Mouse (Mus musculus): ENCODE results near the gene Art2b. TPM values are rescaled to one million over a fixed set of nuclear protein-coding genes. Genes with fewer than 3 reads are reported as not detected.
"Not testable (repeated sequence)": the region's sequence is repeated elsewhere in the genome, so short reads cannot be mapped to it uniquely, and the experiment has no call there.

The Art2b gene
- not detected in 2 replicates for polyA plus RNA-seq (2014; fragmentation: Nextera tagmentation; extraction: Ambion mirVana)

GRCm38 (mm10) chr7:101585408-101585807 is at the start of gene Art2b:
Art2b (minus strand) TSS chr7:101585600.
- ATAC-seq (ENCODE audit: low read depth), result no peak
- Histone ChIP-seq H3K4me3 (ENCODE audit: low read depth, low read length) (no peak within 1 kb of the TSS), H3K4me2 (ENCODE audit: low read depth, low read length) (no peak within 1 kb of the TSS), H3K27ac (replicated peaks; ENCODE audit: low read depth, low read length) (no peak within 1 kb of the TSS), H3K9ac (ENCODE audit: low read depth, low read length) (no peak within 1 kb of the TSS), H3K36me3 (ENCODE audit: control insufficient read depth, insufficient read depth, low read length) (no peaks in the 10 kb centered on the region), H3K4me1 (ENCODE audit: control insufficient read depth, insufficient read depth, low read length) (no peaks in the 10 kb centered on the region), H3K27me3 (replicated peaks; ENCODE audit: control insufficient read depth, insufficient read depth, low read length) (no peaks in the 10 kb centered on the region), H3K9me3 (ENCODE audit: control insufficient read depth, low read length) (no peaks in the 10 kb centered on the region)
- 81% methylated on average over 5 of the region's 5 CpGs for WGBS
- DNase-seq (ENCODE audit: low spot score), result no peak

- Histone ChIP-seq H3K9me3 (ENCODE audit: control insufficient read depth, low read length) (no peaks in the 10 kb centered on the region), H3K4me2 (ENCODE audit: low read depth, low read length) (no peak overlapping the region), H3K27me3 (replicated peaks; ENCODE audit: control insufficient read depth, insufficient read depth, low read length) (no peaks in the 10 kb centered on the region), H3K4me3 (ENCODE audit: low read depth, low read length) (no peak overlapping the region), H3K4me1 (ENCODE audit: control insufficient read depth, insufficient read depth, low read length) (no peaks in the 10 kb centered on the region), H3K27ac (replicated peaks; ENCODE audit: low read depth, low read length) (no peak overlapping the region), H3K36me3 (ENCODE audit: control insufficient read depth, insufficient read depth, low read length) (no peaks in the 10 kb centered on the region), H3K9ac (ENCODE audit: low read depth, low read length) (no peak overlapping the region)
- no peak for ATAC-seq (ENCODE audit: low read depth)
- WGBS, result 77% methylated on average over 4 of the region's 4 CpGs
- no peak for DNase-seq (ENCODE audit: low spot score)
Measured at GRCm38 (mm10) chr7:101634513-101634912, 49.1 kb upstream of the Art2b start.

- DNase-seq (ENCODE audit: low spot score) (no peak), ATAC-seq (ENCODE audit: low read depth) (no peak)
- H3K4me3 ChIP-seq (ENCODE audit: low read depth, low read length), result no peak overlapping the region
- H3K27me3 ChIP-seq (replicated peaks; ENCODE audit: control insufficient read depth, insufficient read depth, low read length), result no peaks in the 10 kb centered on the region
- no peaks in the 10 kb centered on the region for H3K9me3 ChIP-seq (ENCODE audit: control insufficient read depth, low read length)
- WGBS, result 83% methylated on average over 8 of the region's 8 CpGs
- no peak overlapping the region for H3K4me2 ChIP-seq (ENCODE audit: low read depth, low read length)
- no peak overlapping the region for H3K9ac ChIP-seq (ENCODE audit: low read depth, low read length)
- no peaks in the 10 kb centered on the region for H3K36me3 ChIP-seq (ENCODE audit: control insufficient read depth, insufficient read depth, low read length)
- no peaks in the 10 kb centered on the region for H3K4me1 ChIP-seq (ENCODE audit: control insufficient read depth, insufficient read depth, low read length)
- no peak overlapping the region for H3K27ac ChIP-seq (replicated peaks; ENCODE audit: low read depth, low read length)
Measured at GRCm38 (mm10) chr7:101633629-101634177, 48.3 kb upstream of the Art2b start.

GRCm38 (mm10) chr7:101628481-101628880 is 43.1 kb upstream of the Art2b start:
- ATAC-seq (ENCODE audit: low read depth) (no peak), DNase-seq (ENCODE audit: low spot score) (no peak)
- H3K36me3 ChIP-seq (ENCODE audit: control insufficient read depth, insufficient read depth, low read length), result no peaks in the 10 kb centered on the region
- no peak overlapping the region for H3K4me2 ChIP-seq (ENCODE audit: low read depth, low read length)
- no peak overlapping the region for H3K4me3 ChIP-seq (ENCODE audit: low read depth, low read length)
- H3K27me3 ChIP-seq (replicated peaks; ENCODE audit: control insufficient read depth, insufficient read depth, low read length), result no peaks in the 10 kb centered on the region
- no peaks in the 10 kb centered on the region for H3K4me1 ChIP-seq (ENCODE audit: control insufficient read depth, insufficient read depth, low read length)
- no peaks in the 10 kb centered on the region for H3K9me3 ChIP-seq (ENCODE audit: control insufficient read depth, low read length)
- no peak overlapping the region for H3K9ac ChIP-seq (ENCODE audit: low read depth, low read length)
- 46% methylated on average over 2 of the region's 2 CpGs for WGBS
- H3K27ac ChIP-seq (replicated peaks; ENCODE audit: low read depth, low read length), result no peak overlapping the region

- not testable (repeated sequence) for DNase-seq (ENCODE audit: low spot score); H3K36me3 ChIP-seq (ENCODE audit: control insufficient read depth, insufficient read depth, low read length); H3K4me3 ChIP-seq (ENCODE audit: low read depth, low read length); H3K4me2 ChIP-seq (ENCODE audit: low read depth, low read length); ATAC-seq (ENCODE audit: low read depth); H3K9ac ChIP-seq (ENCODE audit: low read depth, low read length); H3K27ac ChIP-seq (replicated peaks; ENCODE audit: low read depth, low read length); H3K4me1 ChIP-seq (ENCODE audit: control insufficient read depth, insufficient read depth, low read length); H3K9me3 ChIP-seq (ENCODE audit: control insufficient read depth, low read length); H3K27me3 ChIP-seq (replicated peaks; ENCODE audit: control insufficient read depth, insufficient read depth, low read length)
- 66% methylated on average over 7 of the region's 7 CpGs for WGBS
Measured at GRCm38 (mm10) chr7:101627166-101627565, 41.8 kb upstream of the Art2b start.

GRCm38 (mm10) chr7:101624283-101624682 is 38.9 kb upstream of the Art2b start:
- DNase-seq (ENCODE audit: low spot score) (no peak), ATAC-seq (ENCODE audit: low read depth) (no peak)
- no peak overlapping the region for H3K9ac ChIP-seq (ENCODE audit: low read depth, low read length)
- no peaks in the 10 kb centered on the region for H3K27me3 ChIP-seq (replicated peaks; ENCODE audit: control insufficient read depth, insufficient read depth, low read length)
- H3K36me3 ChIP-seq (ENCODE audit: control insufficient read depth, insufficient read depth, low read length), result no peaks in the 10 kb centered on the region
- no peak overlapping the region for H3K4me2 ChIP-seq (ENCODE audit: low read depth, low read length)
- H3K4me3 ChIP-seq (ENCODE audit: low read depth, low read length), result no peak overlapping the region
- H3K9me3 ChIP-seq (ENCODE audit: control insufficient read depth, low read length), result no peaks in the 10 kb centered on the region
- no peak overlapping the region for H3K27ac ChIP-seq (replicated peaks; ENCODE audit: low read depth, low read length)
- no peaks in the 10 kb centered on the region for H3K4me1 ChIP-seq (ENCODE audit: control insufficient read depth, insufficient read depth, low read length)
- WGBS, result 73% methylated on average over 6 of the region's 6 CpGs

- not testable (repeated sequence) for H3K4me1 ChIP-seq (ENCODE audit: control insufficient read depth, insufficient read depth, low read length); H3K4me2 ChIP-seq (ENCODE audit: low read depth, low read length); H3K27ac ChIP-seq (replicated peaks; ENCODE audit: low read depth, low read length); ATAC-seq (ENCODE audit: low read depth); H3K27me3 ChIP-seq (replicated peaks; ENCODE audit: control insufficient read depth, insufficient read depth, low read length); H3K9ac ChIP-seq (ENCODE audit: low read depth, low read length); H3K9me3 ChIP-seq (ENCODE audit: control insufficient read depth, low read length); DNase-seq (ENCODE audit: low spot score); H3K4me3 ChIP-seq (ENCODE audit: low read depth, low read length); H3K36me3 ChIP-seq (ENCODE audit: control insufficient read depth, insufficient read depth, low read length)
- 82% methylated on average over 4 of the region's 4 CpGs for WGBS
Measured at GRCm38 (mm10) chr7:101621861-101622260, 36.5 kb upstream of the Art2b start.

- DNase-seq (ENCODE audit: low spot score), result peak; percentile 40
Measured at GRCm38 (mm10) chr7:101620373-101620772, 35.0 kb upstream of the Art2b start.

GRCm38 (mm10) chr7:101618273-101618672 is 32.9 kb upstream of the Art2b start:
- H3K9me3 ChIP-seq (ENCODE audit: control insufficient read depth, low read length), result no peaks in the 10 kb centered on the region
- no peak for ATAC-seq (ENCODE audit: low read depth)
- H3K27me3 ChIP-seq (replicated peaks; ENCODE audit: control insufficient read depth, insufficient read depth, low read length), result no peaks in the 10 kb centered on the region
- H3K9ac ChIP-seq (ENCODE audit: low read depth, low read length), result no peak overlapping the region
- H3K4me1 ChIP-seq (ENCODE audit: control insufficient read depth, insufficient read depth, low read length), result no peaks in the 10 kb centered on the region
- H3K4me2 ChIP-seq (ENCODE audit: low read depth, low read length), result no peak overlapping the region
- no peak overlapping the region for H3K27ac ChIP-seq (replicated peaks; ENCODE audit: low read depth, low read length)
- H3K4me3 ChIP-seq (ENCODE audit: low read depth, low read length), result no peak overlapping the region
- H3K36me3 ChIP-seq (ENCODE audit: control insufficient read depth, insufficient read depth, low read length), result no peaks in the 10 kb centered on the region
- WGBS, result 83% methylated on average over 7 of the region's 7 CpGs
- DNase-seq (ENCODE audit: low spot score), result no peak

More at GRCm38 (mm10) chr7:101620373-101620772, 35.0 kb upstream of the Art2b start:
- ATAC-seq (ENCODE audit: low read depth), result no peak
- 24% methylated on average over 4 of the region's 4 CpGs for WGBS
- Histone ChIP-seq H3K4me3 (ENCODE audit: low read depth, low read length) (no peak overlapping the region), H3K27me3 (replicated peaks; ENCODE audit: control insufficient read depth, insufficient read depth, low read length) (no peaks in the 10 kb centered on the region), H3K9ac (ENCODE audit: low read depth, low read length) (no peak overlapping the region), H3K4me1 (ENCODE audit: control insufficient read depth, insufficient read depth, low read length) (no peaks in the 10 kb centered on the region), H3K9me3 (ENCODE audit: control insufficient read depth, low read length) (no peaks in the 10 kb centered on the region), H3K4me2 (ENCODE audit: low read depth, low read length) (no peak overlapping the region), H3K36me3 (ENCODE audit: control insufficient read depth, insufficient read depth, low read length) (no peaks in the 10 kb centered on the region), H3K27ac (replicated peaks; ENCODE audit: low read depth, low read length) (no peak overlapping the region)

All from embryonic facial prominence, embryonic 14.5 days (tissue).